Mouse (Mus musculus) heart, embryonic 14.5 days (tissue): ENCODE results near the gene Krt8. TPM values are rescaled to one million over a fixed set of nuclear protein-coding genes. Genes with fewer than 3 reads are reported as not detected.
A peak's percentile ranks its signal among the peaks of the same experiment; 100 is the strongest.

Experiments used
- ATAC-seq: fragments of 200-750 bp; cut with Nextera tagmentation; 2 replicates; pipeline ENCODE4 v1.8.0; 2017; ENCODE audit warnings: low read depth, moderate TSS enrichment; ENCODE audit not compliant: insufficient number of reproducible peaks, insufficient read depth, low FRiP score
- H3K27ac ChIP-seq, 2 experiments: fragments of 200-500 bp in 1 of 2; fragments of 300-500 bp in 1 of 2; sonication (generic) in 1 of 2; replicated peaks in 1 of 2; 2 replicates each; pipeline ENCODE4 v1.5.1; 2012 to 2014; ENCODE audit warnings: low read depth in 2 of 2, low read length in 2 of 2, control low read depth in 1 of 2, mild to moderate bottlenecking in 1 of 2, mixed read lengths in 1 of 2; ENCODE audit not compliant: control insufficient read depth in 1 of 2, insufficient read depth in 1 of 2
- H3K27me3 ChIP-seq: fragments of 300-500 bp; sonication (generic); 2 replicates; pipeline ENCODE4 v1.6.1; 2014; ENCODE audit warnings: mild to moderate bottlenecking, low read length, control low read depth; ENCODE audit not compliant: control insufficient read depth, insufficient read depth
- H3K36me3 ChIP-seq: fragments of 300-500 bp; sonication (generic); 2 replicates; pipeline ENCODE4 v1.6.1; 2014; ENCODE audit warnings: mild to moderate bottlenecking, control low read depth, low read length, mixed read lengths; ENCODE audit not compliant: control insufficient read depth, insufficient read depth
- H3K4me1 ChIP-seq, 2 experiments: fragments of 200-500 bp in 1 of 2; fragments of 300-500 bp in 1 of 2; sonication (generic) in 1 of 2; 2 replicates each; pipeline ENCODE4 v1.6.1; 2012 to 2014; ENCODE audit warnings: low read length in 2 of 2, control low read depth in 1 of 2, mixed read lengths in 1 of 2; ENCODE audit not compliant: control insufficient read depth in 2 of 2, insufficient read depth in 2 of 2
- H3K4me2 ChIP-seq: fragments of 300-500 bp; sonication (generic); 2 replicates; pipeline ENCODE4 v1.6.1; 2014; ENCODE audit warnings: mild to moderate bottlenecking, low read length
- H3K4me3 ChIP-seq, 2 experiments: fragments of 200-500 bp in 1 of 2; fragments of 300-500 bp in 1 of 2; sonication (generic) in 1 of 2; 2 replicates each; pipeline ENCODE4 v1.5.1; 2012 to 2014; ENCODE audit warnings: low read length in 2 of 2, mild to moderate bottlenecking in 2 of 2, control low read depth in 1 of 2, low read depth in 1 of 2, moderate library complexity in 1 of 2; ENCODE audit not compliant: control insufficient read depth in 1 of 2, insufficient read depth in 1 of 2
- H3K9ac ChIP-seq: fragments of 300-500 bp; sonication (generic); 2 replicates; pipeline ENCODE4 v1.6.1; 2014; ENCODE audit warnings: mild to moderate bottlenecking, low read length
- H3K9me3 ChIP-seq: fragments of 300-500 bp; sonication (generic); 2 replicates; pipeline ENCODE4 v1.6.1; 2016; ENCODE audit warnings: low read length, control low read depth; ENCODE audit not compliant: control insufficient read depth
- WGBS: fragments of 180-500 bp; shearing (Covaris S2); extraction: QIAGEN DNeasy Blood & Tissue Kit; methylation state at CpG from one replicate; pipeline ENCODE4 v1.1.7; 2014; 5-methylcytosine and 5-hydroxymethylcytosine counted together
- polyA plus RNA-seq: library from polyadenylated mRNA; unstranded; fragments of >200 nt; fragmentation: Nextera tagmentation; extraction: Ambion mirVana; gene quantifications from 2 replicates; pipeline ENCODE4 v1.2.1, GENCODE M21; 2014

Gene Krt8
- polyA plus RNA-seq, 1 experiment from 2014 or later: 11.9 TPM

GRCm38 (mm10) chr15:102040277-102040676 lies 36.0 kb upstream of the Krt8 start:
- whole genome bisulfite sequencing: 77% methylated on average over 4 of the region's 4 CpGs
- Histone ChIP-seq H3K27me3 (no peaks in the 10 kb centered on the region), H3K36me3 (no peaks in the 10 kb centered on the region), H3K4me2 (no peak overlapping the region), H3K9ac (no peak overlapping the region), H3K4me3 (no peak overlapping the region), H3K27ac (no peak overlapping the region), H3K9me3 (no peaks in the 10 kb centered on the region), H3K4me1 (no peaks in the 10 kb centered on the region; a peak in 1 of 4 replicates)
- ATAC-seq: no peak

GRCm38 (mm10) chr15:102034121-102035053 lies 30.1 kb upstream of the Krt8 start:
- H3K27me3 ChIP-seq: no peaks in the 10 kb centered on the region
- peak overlapping the region; percentile 15 to 39; a peak in 1 of 4 replicates for H3K27ac ChIP-seq
- H3K4me3 ChIP-seq: no peak overlapping the region
- no peak overlapping the region for H3K9ac ChIP-seq
- H3K9me3 ChIP-seq: no peaks in the 10 kb centered on the region
- H3K4me1 ChIP-seq: peaks cover 0 to 6% of the 10 kb centered on the region in 2 experiments; a peak in 1 of 4 replicates
- no peak overlapping the region for H3K4me2 ChIP-seq
- ATAC-seq: no peak
- WGBS: 47% methylated on average over 16 of the region's 16 CpGs
- peaks cover 6% of the 10 kb centered on the region; the same call in 1 of the 2 replicates for H3K36me3 ChIP-seq

GRCm38 (mm10) chr15:102028040-102028439 lies 23.8 kb upstream of the Krt8 start, which contains the start of gene Krt18:
TSS of gene Krt18 (plus strand) at chr15:102028180.
- 0 out of 2 replicates have a peak, but pooled peaks have one; percentile 7 for ATAC-seq
- no peaks in the 10 kb centered on the region for H3K27me3 ChIP-seq
- peaks cover 20 to 22% of the 10 kb centered on the region in 2 experiments for H3K4me1 ChIP-seq
- peak within 1 kb of the TSS; percentile 67 for H3K9ac ChIP-seq
- 3% methylated on average over 28 of the region's 28 CpGs for WGBS
- H3K36me3 ChIP-seq: peaks cover 6% of the 10 kb centered on the region; the same call in 1 of the 2 replicates
- H3K4me2 ChIP-seq: peak within 1 kb of the TSS; percentile 79
- H3K9me3 ChIP-seq: no peaks in the 10 kb centered on the region
- peak within 1 kb of the TSS; percentile 40 to 56 for H3K4me3 ChIP-seq
- H3K27ac ChIP-seq: no peak within 1 kb of the TSS

GRCm38 (mm10) chr15:102026430-102026829 lies 22.1 kb upstream of the Krt8 start:
- Histone ChIP-seq H3K4me1 (peaks cover 20 to 22% of the 10 kb centered on the region in 2 experiments), H3K36me3 (peaks cover 6% of the 10 kb centered on the region; the same call in 1 of the 2 replicates), H3K9ac (no peak overlapping the region), H3K27ac (no peak overlapping the region), H3K4me3 (no peak overlapping the region), H3K9me3 (no peaks in the 10 kb centered on the region), H3K4me2 (peak overlapping the region; percentile 66), H3K27me3 (no peaks in the 10 kb centered on the region)
- no peak for ATAC-seq
- whole genome bisulfite sequencing: 18% methylated on average over 12 of the region's 12 CpGs

- Histone ChIP-seq H3K27me3 (no peaks in the 10 kb centered on the region), H3K4me2 (peak overlapping the region; percentile 66), H3K4me1 (peaks cover 20 to 22% of the 10 kb centered on the region in 2 experiments), H3K36me3 (no peaks in the 10 kb centered on the region), H3K9me3 (no peaks in the 10 kb centered on the region), H3K27ac (peak overlapping the region; percentile 37 to 39; a peak in 1 of 4 replicates), H3K9ac (peak overlapping the region; percentile 66), H3K4me3 (peak overlapping the region; percentile 21 to 31; a peak in 3 of 4 replicates)
- ATAC-seq: no peak
- 7% methylated on average over 22 of the region's 22 CpGs for WGBS
These were observed 21.0 kb upstream of the Krt8 start for GRCm38 (mm10) chr15:102025136-102025872.

- Histone ChIP-seq H3K9me3 (no peaks in the 10 kb centered on the region), H3K36me3 (no peaks in the 10 kb centered on the region), H3K27ac (0 out of 4 replicates have a peak overlapping the region, but pooled peaks of 1 of the 2 experiments have one; percentile 17), H3K27me3 (no peaks in the 10 kb centered on the region), H3K4me2 (no peak overlapping the region), H3K9ac (no peak overlapping the region), H3K4me1 (peaks cover 20 to 22% of the 10 kb centered on the region in 2 experiments), H3K4me3 (no peak overlapping the region)
- WGBS: 38% methylated on average over 8 of the region's 8 CpGs
- no peak for ATAC-seq
These were observed 19.6 kb upstream of the Krt8 start for GRCm38 (mm10) chr15:102023888-102024287.

- Histone ChIP-seq H3K9me3 (no peaks in the 10 kb centered on the region), H3K4me3 (no peak overlapping the region), H3K27ac (no peak overlapping the region), H3K4me1 (peaks cover 18 to 22% of the 10 kb centered on the region in 2 experiments), H3K4me2 (no peak overlapping the region), H3K9ac (no peak overlapping the region), H3K36me3 (no peaks in the 10 kb centered on the region), H3K27me3 (no peaks in the 10 kb centered on the region)
- WGBS: 52% methylated on average over 8 of the region's 8 CpGs
- no peak for ATAC-seq
These were observed 18.2 kb upstream of the Krt8 start for GRCm38 (mm10) chr15:102022481-102022880.
